Mouse (Mus musculus): ENCODE measurements at regions not wholly inside any gene's neighbourhood (a gene's known extent, or its start where the extent isn't known, plus 50 kb on each side); places are given as distances from the start of the nearest gene placed in this dataset.

GRCm38 (mm10) chr8:63587871-63588270 is 364.2 kb downstream of the Sgo2b start:
- H3K36me3 ChIP-seq (ENCODE audit: control insufficient read depth, insufficient read depth, low read length): no peaks in the 10 kb centered on the region
- WGBS: 85% methylated on average over 3 of the region's 3 CpGs
- H3K27me3 ChIP-seq (ENCODE audit: control insufficient read depth, insufficient read depth, low read depth, low read length): no peaks in the 10 kb centered on the region
- no peaks in the 10 kb centered on the region; the same call in 1 of the 2 replicates for H3K9me3 ChIP-seq (replicated peaks; ENCODE audit: control insufficient read depth, low read length, poor library complexity, severe bottlenecking)
- no peak overlapping the region for H3K4me3 ChIP-seq (ENCODE audit: low read depth, low read length)
- H3K27ac ChIP-seq (ENCODE audit: low read length): no peak overlapping the region
- no peak overlapping the region for H3K4me2 ChIP-seq (ENCODE audit: low read length)
- no peak for ATAC-seq
- no peaks in the 10 kb centered on the region for H3K4me1 ChIP-seq (ENCODE audit: control insufficient read depth, insufficient read depth, low read length)
- no peak overlapping the region for H3K9ac ChIP-seq (ENCODE audit: low read depth, low read length)

GRCm38 (mm10) chr8:63574500-63574899 is 377.5 kb downstream of the Sgo2b start:
- no peak overlapping the region for H3K4me2 ChIP-seq (ENCODE audit: low read length)
- no peaks in the 10 kb centered on the region for H3K9me3 ChIP-seq (replicated peaks; ENCODE audit: control insufficient read depth, low read length, poor library complexity, severe bottlenecking)
- no peak overlapping the region for H3K9ac ChIP-seq (ENCODE audit: low read depth, low read length)
- no peaks in the 10 kb centered on the region for H3K27me3 ChIP-seq (ENCODE audit: control insufficient read depth, insufficient read depth, low read depth, low read length)
- H3K4me3 ChIP-seq (ENCODE audit: low read depth, low read length): no peak overlapping the region
- no peak overlapping the region for H3K27ac ChIP-seq (ENCODE audit: low read length)
- ATAC-seq: no peak
- H3K4me1 ChIP-seq (ENCODE audit: control insufficient read depth, insufficient read depth, low read length): no peaks in the 10 kb centered on the region
- WGBS: 70% methylated on average over 3 of the region's 3 CpGs
- H3K36me3 ChIP-seq (ENCODE audit: control insufficient read depth, insufficient read depth, low read length): no peaks in the 10 kb centered on the region

GRCm38 (mm10) chr8:63539296-63539695 is 412.8 kb downstream of the Sgo2b start:
- Histone ChIP-seq H3K4me2 (ENCODE audit: low read length) (no peak overlapping the region), H3K36me3 (ENCODE audit: control insufficient read depth, insufficient read depth, low read length) (no peaks in the 10 kb centered on the region), H3K4me3 (ENCODE audit: low read depth, low read length) (no peak overlapping the region), H3K9ac (ENCODE audit: low read depth, low read length) (no peak overlapping the region), H3K27ac (ENCODE audit: low read length) (no peak overlapping the region), H3K9me3 (replicated peaks; ENCODE audit: control insufficient read depth, low read length, poor library complexity, severe bottlenecking) (no peaks in the 10 kb centered on the region), H3K27me3 (ENCODE audit: control insufficient read depth, insufficient read depth, low read depth, low read length) (no peaks in the 10 kb centered on the region), H3K4me1 (ENCODE audit: control insufficient read depth, insufficient read depth, low read length) (no peaks in the 10 kb centered on the region)
- no peak for ATAC-seq
- 92% methylated on average over 3 of the region's 3 CpGs for WGBS

GRCm38 (mm10) chr8:63529763-63530558 is 422.1 kb downstream of the Sgo2b start:
- 52% methylated on average over 6 of the region's 6 CpGs for WGBS
- H3K27me3 ChIP-seq (ENCODE audit: control insufficient read depth, insufficient read depth, low read depth, low read length): no peaks in the 10 kb centered on the region; the same call in 1 of the 2 replicates
- no peak overlapping the region for H3K4me3 ChIP-seq (ENCODE audit: low read depth, low read length)
- H3K4me2 ChIP-seq (ENCODE audit: low read length): no peak overlapping the region
- no peak overlapping the region for H3K27ac ChIP-seq (ENCODE audit: low read length)
- no peaks in the 10 kb centered on the region for H3K36me3 ChIP-seq (ENCODE audit: control insufficient read depth, insufficient read depth, low read length)
- no peaks in the 10 kb centered on the region for H3K4me1 ChIP-seq (ENCODE audit: control insufficient read depth, insufficient read depth, low read length)
- ATAC-seq: 0 out of 2 replicates have a peak, but pooled peaks have one; percentile 56
- H3K9me3 ChIP-seq (replicated peaks; ENCODE audit: control insufficient read depth, low read length, poor library complexity, severe bottlenecking): no peaks in the 10 kb centered on the region
- no peak overlapping the region for H3K9ac ChIP-seq (ENCODE audit: low read depth, low read length)

Data from midbrain, embryonic 16.5 days (tissue).